Mouse (Mus musculus) myocyte (in vitro differentiated cells): ENCODE results near the gene Cacna2d3. TPM values are rescaled to one million over a fixed set of nuclear protein-coding genes. Genes with fewer than 3 reads are reported as not detected.

ENCODE experiments used
- H3K27me3 ChIP-seq: one replicate; pipeline ENCODE4 v1.6.1; 2011; ENCODE audit not compliant: control insufficient read depth, insufficient read depth, insufficient read length
- H3K36me3 ChIP-seq: one replicate; pipeline ENCODE4 v1.6.1; 2011; ENCODE audit not compliant: control insufficient read depth, insufficient read depth
- H3K4me2 ChIP-seq: one replicate; pipeline ENCODE4 v1.6.1; 2011; ENCODE audit warnings: low read depth, control low read depth
- H3K4me3 ChIP-seq: one replicate; pipeline ENCODE4 v1.5.1; 2011; ENCODE audit warnings: mild to moderate bottlenecking, control low read depth, moderate library complexity
- H3K79me2 ChIP-seq: one replicate; pipeline ENCODE4 v1.6.1; 2011; ENCODE audit not compliant: control insufficient read depth, insufficient read depth
- H3ac ChIP-seq: one replicate; pipeline ENCODE4 v1.6.1; 2011; ENCODE audit not compliant: control insufficient read depth, insufficient read length
- CEBPB ChIP-seq: IDR thresholded peaks from 2 replicates; pipeline ENCODE4 v1.6.1; 2011; ENCODE audit warnings: mild to moderate bottlenecking, moderate library complexity; ENCODE audit not compliant: poor library complexity, insufficient read depth, severe bottlenecking
- E2F4 ChIP-seq: IDR thresholded peaks from one replicate; pipeline ENCODE4 v1.6.1; 2011; ENCODE audit warnings: mild to moderate bottlenecking, control low read depth, moderate library complexity; ENCODE audit not compliant: insufficient read depth
- MAX ChIP-seq: IDR thresholded peaks from one replicate; pipeline ENCODE4 v1.6.1; 2011; ENCODE audit warnings: low read depth, mild to moderate bottlenecking, control low read depth
- MYOD1 ChIP-seq, 3 experiments: IDR thresholded peaks; one replicate each; pipeline ENCODE4 v1.6.1; 2011; ENCODE audit warnings: control low read depth in 2 of 3, low read depth in 2 of 3, mild to moderate bottlenecking in 2 of 3, moderate library complexity in 1 of 3; ENCODE audit not compliant: insufficient read length in 2 of 3, control insufficient read depth in 1 of 3
- MYOG ChIP-seq, 3 experiments: IDR thresholded peaks; one replicate each; pipeline ENCODE4 v1.6.1; 2011; ENCODE audit warnings: control low read depth in 2 of 3, low read depth in 2 of 3, mild to moderate bottlenecking in 2 of 3; ENCODE audit not compliant: insufficient read length in 2 of 3, control insufficient read depth in 1 of 3, insufficient read depth in 1 of 3
- POLR2A ChIP-seq: IDR thresholded peaks from one replicate; pipeline ENCODE4 v1.6.1; 2011; ENCODE audit warnings: low read depth, mild to moderate bottlenecking, control low read depth, moderate library complexity; ENCODE audit not compliant: insufficient read length
- POLR2AphosphoS2 ChIP-seq: IDR thresholded peaks from one replicate; pipeline ENCODE4 v1.6.1; 2011; ENCODE audit warnings: low read depth, control low read depth; ENCODE audit not compliant: insufficient read length
- REST ChIP-seq: IDR thresholded peaks from one replicate; pipeline ENCODE4 v1.6.1; 2011; ENCODE audit warnings: mild to moderate bottlenecking, control low read depth, moderate library complexity; ENCODE audit not compliant: insufficient read depth, insufficient read length
- SRF ChIP-seq: IDR thresholded peaks from one replicate; pipeline ENCODE4 v1.6.1; 2011; ENCODE audit warnings: low read depth; ENCODE audit not compliant: control insufficient read depth, insufficient read length
- TCF12 ChIP-seq: IDR thresholded peaks from one replicate; pipeline ENCODE4 v1.6.1; 2011; ENCODE audit warnings: mild to moderate bottlenecking, control low read depth; ENCODE audit not compliant: poor library complexity, insufficient read depth, severe bottlenecking
- TCF3 ChIP-seq: IDR thresholded peaks from one replicate; pipeline ENCODE4 v1.6.1; 2011; ENCODE audit warnings: low read depth, control low read depth; ENCODE audit not compliant: insufficient read length
- USF1 ChIP-seq: IDR thresholded peaks from one replicate; pipeline ENCODE4 v1.6.1; 2011; ENCODE audit warnings: low read depth, mild to moderate bottlenecking, control low read depth, moderate library complexity
- polyA plus RNA-seq: library from polyadenylated mRNA; unstranded; fragments of >200 nt; fragmentation: generic; extraction: Trizol; gene quantifications from one replicate; pipeline ENCODE4 v1.2.1, GENCODE M21; 2012; ENCODE audit warnings: missing spikeins

The Cacna2d3 gene
- polyA plus RNA-seq = 0.10 TPM

DNA sequence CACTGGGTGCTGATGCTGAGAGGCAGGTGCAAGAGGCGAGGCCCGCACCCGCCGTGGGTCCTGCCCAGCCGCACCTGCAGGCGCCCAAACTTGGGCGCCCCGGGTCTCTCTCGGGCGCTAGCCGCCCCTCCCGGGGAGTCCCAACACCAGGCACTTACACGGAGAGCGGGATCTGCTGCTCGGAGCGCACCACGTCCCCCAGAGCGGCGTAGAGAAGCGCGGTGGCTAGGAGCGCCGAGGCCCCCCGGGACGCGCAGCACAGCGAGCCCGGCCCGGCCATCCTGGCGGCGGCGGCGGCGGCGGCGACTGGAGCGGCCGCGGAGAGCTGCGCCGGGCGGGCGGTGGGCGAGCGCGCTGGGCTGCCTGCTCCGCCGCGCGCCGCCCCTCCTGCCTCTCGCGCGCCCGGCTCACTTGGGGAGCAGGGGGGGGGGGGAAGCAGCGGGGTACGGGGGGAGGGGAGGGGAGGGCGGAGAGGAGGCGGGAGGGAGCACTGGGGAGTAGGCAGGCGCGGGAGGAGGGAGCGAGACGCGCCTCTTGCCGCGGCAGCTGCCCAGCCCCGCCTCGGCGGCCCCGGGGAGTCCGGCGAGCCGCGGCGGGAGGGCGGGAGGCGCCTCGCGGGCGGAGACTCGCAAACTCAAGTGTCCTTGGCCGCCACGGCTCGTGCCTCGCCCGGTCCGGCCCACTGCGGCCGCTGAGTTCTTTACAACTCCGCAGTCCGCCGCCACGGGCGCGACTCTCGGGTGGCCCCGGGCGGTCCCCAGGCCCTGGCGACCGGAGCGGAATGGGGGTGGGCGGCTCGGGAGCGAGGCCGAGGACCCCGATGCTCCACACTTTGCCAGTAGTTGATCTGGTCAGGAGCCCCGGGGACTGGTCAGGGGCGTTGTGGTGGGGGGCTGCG is at the start of gene Cacna2d3:
Gene Cacna2d3, minus strand, starts transcription at position 377 of the 898 bp plus-strand sequence.
- Histone ChIP-seq H3K4me3 (no peak within 1 kb of the TSS), H3K79me2 (no peaks in the 10 kb centered on the region), H3K36me3 (no peaks in the 10 kb centered on the region), H3K27me3 (no peaks in the 10 kb centered on the region), H3K4me2 (no peak within 1 kb of the TSS), H3ac (no peak within 1 kb of the TSS)
- TF ChIP-seq POLR2AphosphoS2 (no peak), MYOD1 (IDR thresholded peaks at IDR 0.05; ENCODE audit: control insufficient read depth in 1 of 3, insufficient read length in 2 of 3, low read depth in 2 of 3) (no peak)

GRCm38 (mm10) chr14:29769486-29769885 is 47.8 kb upstream of the Cacna2d3 start:
- no peak overlapping the region for H3K4me2 ChIP-seq
- no peak overlapping the region for H3ac ChIP-seq
- no peak overlapping the region for H3K4me3 ChIP-seq
- no peaks in the 10 kb centered on the region for H3K36me3 ChIP-seq
- H3K27me3 ChIP-seq = no peaks in the 10 kb centered on the region
- H3K79me2 ChIP-seq = no peaks in the 10 kb centered on the region
- no peak for TF ChIP-seq CEBPB
- no peak for TF ChIP-seq MAX

- no peak for TF ChIP-seq TCF12
- Histone ChIP-seq H3K4me3 (no peak overlapping the region), H3ac (no peak overlapping the region), H3K4me2 (no peak overlapping the region), H3K79me2 (no peaks in the 10 kb centered on the region), H3K27me3 (no peaks in the 10 kb centered on the region), H3K36me3 (no peaks in the 10 kb centered on the region)
Observed at GRCm38 (mm10) chr14:29752876-29753275, 31.2 kb upstream of the Cacna2d3 start.

DNA sequence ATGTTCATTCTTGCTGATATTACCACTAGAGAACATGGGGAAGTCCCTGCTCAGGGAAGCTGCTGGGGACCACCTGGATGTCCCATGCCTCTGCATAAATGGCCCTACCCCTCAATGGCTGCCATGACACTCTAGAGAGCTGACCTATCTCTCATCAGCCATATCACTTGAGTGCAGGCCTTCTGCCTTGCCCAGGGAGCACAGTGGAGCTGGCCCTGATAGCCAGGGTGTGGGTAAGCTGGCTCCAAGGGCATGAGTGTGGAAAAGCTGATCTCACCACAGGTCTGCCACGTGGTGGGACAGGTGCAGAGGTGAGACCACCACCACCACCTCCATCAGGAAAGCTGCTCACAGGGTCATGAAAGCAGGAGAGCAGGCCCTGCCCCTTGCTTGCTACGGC is 17.1 kb upstream of the Cacna2d3 start:
- Histone ChIP-seq H3K4me3 (no peak overlapping the region), H3ac (no peak overlapping the region), H3K27me3 (no peaks in the 10 kb centered on the region), H3K36me3 (no peaks in the 10 kb centered on the region), H3K4me2 (no peak overlapping the region), H3K79me2 (no peaks in the 10 kb centered on the region)
- no peak for TF ChIP-seq MYOD1 (IDR thresholded peaks at IDR 0.05; ENCODE audit: control insufficient read depth in 1 of 3, insufficient read length in 2 of 3, low read depth in 2 of 3)
- TF ChIP-seq CEBPB = no peak
- TF ChIP-seq MAX = no peak
- TF ChIP-seq MYOG (IDR thresholded peaks at IDR 0.05; ENCODE audit: control insufficient read depth in 1 of 3, insufficient read depth in 1 of 3, insufficient read length in 2 of 3, low read depth in 2 of 3) = no peak
- no peak for TF ChIP-seq TCF3
- TF ChIP-seq REST = no peak
- TF ChIP-seq E2F4 = no peak
- TF ChIP-seq USF1 = no peak
- no peak for TF ChIP-seq TCF12
- no peak for TF ChIP-seq SRF
- no peak for TF ChIP-seq POLR2A
- TF ChIP-seq POLR2AphosphoS2 = no peak

GRCm38 (mm10) chr14:29730256-29730655 is 8.6 kb upstream of the Cacna2d3 start:
- TF ChIP-seq MAX = no peak
- no peak for TF ChIP-seq POLR2AphosphoS2
- no peak for TF ChIP-seq USF1
- TF ChIP-seq TCF3 = no peak
- no peak for TF ChIP-seq REST
- no peak for TF ChIP-seq MYOD1 (IDR thresholded peaks at IDR 0.05; ENCODE audit: control insufficient read depth in 1 of 3, insufficient read length in 2 of 3, low read depth in 2 of 3)
- no peak for TF ChIP-seq TCF12
- no peak for TF ChIP-seq MYOG (IDR thresholded peaks at IDR 0.05; ENCODE audit: control insufficient read depth in 1 of 3, insufficient read depth in 1 of 3, insufficient read length in 2 of 3, low read depth in 2 of 3)
- no peak for TF ChIP-seq CEBPB
- TF ChIP-seq SRF = no peak
- no peak for TF ChIP-seq E2F4
- H3K36me3 ChIP-seq = no peaks in the 10 kb centered on the region
- no peaks in the 10 kb centered on the region for H3K27me3 ChIP-seq
- no peak overlapping the region for H3K4me3 ChIP-seq
- no peak overlapping the region for H3ac ChIP-seq
- no peak overlapping the region for H3K4me2 ChIP-seq
- no peaks in the 10 kb centered on the region for H3K79me2 ChIP-seq

DNA sequence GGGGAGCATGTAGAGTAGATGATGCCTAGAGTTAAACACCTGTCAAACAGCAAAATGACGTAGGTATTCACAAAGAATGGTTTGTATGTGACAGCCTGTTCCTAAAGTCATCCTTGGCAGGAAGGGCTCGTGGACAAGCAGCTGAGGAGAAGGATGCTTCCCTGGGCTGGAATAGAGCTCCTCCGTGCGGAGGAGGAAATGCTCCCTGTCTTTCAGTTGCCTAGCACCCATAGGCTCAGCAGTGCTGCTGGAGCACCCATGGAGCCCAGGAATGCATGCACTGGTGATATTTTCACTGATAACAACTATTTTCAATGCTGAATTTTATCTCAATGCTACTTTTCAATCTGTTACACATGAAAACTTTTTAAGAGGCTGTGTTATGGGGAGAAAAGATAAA is 7.3 kb upstream of the Cacna2d3 start:
- no peak overlapping the region for H3K4me2 ChIP-seq
- no peaks in the 10 kb centered on the region for H3K36me3 ChIP-seq
- H3K27me3 ChIP-seq = no peaks in the 10 kb centered on the region
- H3K4me3 ChIP-seq = no peak overlapping the region
- TF ChIP-seq USF1 (no peak), TCF3 (no peak), MYOD1 (IDR thresholded peaks at IDR 0.05; ENCODE audit: control insufficient read depth in 1 of 3, insufficient read length in 2 of 3, low read depth in 2 of 3) (no peak), POLR2A (no peak), MAX (no peak), POLR2AphosphoS2 (no peak), SRF (no peak), TCF12 (no peak), E2F4 (no peak), REST (no peak), CEBPB (no peak), MYOG (IDR thresholded peaks at IDR 0.05; ENCODE audit: control insufficient read depth in 1 of 3, insufficient read depth in 1 of 3, insufficient read length in 2 of 3, low read depth in 2 of 3) (no peak)
- H3K79me2 ChIP-seq = no peaks in the 10 kb centered on the region
- H3ac ChIP-seq = no peak overlapping the region
